Mouse (Mus musculus): Measurements from ENCODE around the gene Dysf.
A peak's percentile ranks its signal among the peaks of the same experiment; 100 is the strongest.

Dysf gene

GRCm38 (mm10) chr6:84178776-84179405 lies 170.5 kb downstream of the Dysf start:
- no peak for DNase-seq

DNA sequence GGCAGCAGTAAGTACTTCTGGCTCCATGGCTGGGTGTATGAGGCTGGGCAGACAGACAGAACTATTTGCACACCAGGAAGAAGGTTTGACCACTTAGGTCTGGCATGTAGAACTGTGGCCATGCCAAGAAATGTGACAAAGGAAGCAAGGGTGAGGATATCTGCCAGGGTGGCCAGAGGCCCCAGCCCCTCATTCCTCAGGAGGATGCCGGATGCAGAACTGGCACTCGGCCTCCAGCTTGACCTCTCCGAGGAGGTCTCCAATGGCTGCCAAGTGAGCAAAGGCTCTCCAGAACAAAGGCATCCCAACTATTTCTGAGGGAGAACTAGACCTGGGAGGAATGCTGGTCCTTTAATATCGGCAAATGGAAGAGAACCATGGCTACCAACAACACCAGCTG lies 173.1 kb downstream of the Dysf start:
- DNase-seq, result peak; percentile 58 to 71

DNA sequence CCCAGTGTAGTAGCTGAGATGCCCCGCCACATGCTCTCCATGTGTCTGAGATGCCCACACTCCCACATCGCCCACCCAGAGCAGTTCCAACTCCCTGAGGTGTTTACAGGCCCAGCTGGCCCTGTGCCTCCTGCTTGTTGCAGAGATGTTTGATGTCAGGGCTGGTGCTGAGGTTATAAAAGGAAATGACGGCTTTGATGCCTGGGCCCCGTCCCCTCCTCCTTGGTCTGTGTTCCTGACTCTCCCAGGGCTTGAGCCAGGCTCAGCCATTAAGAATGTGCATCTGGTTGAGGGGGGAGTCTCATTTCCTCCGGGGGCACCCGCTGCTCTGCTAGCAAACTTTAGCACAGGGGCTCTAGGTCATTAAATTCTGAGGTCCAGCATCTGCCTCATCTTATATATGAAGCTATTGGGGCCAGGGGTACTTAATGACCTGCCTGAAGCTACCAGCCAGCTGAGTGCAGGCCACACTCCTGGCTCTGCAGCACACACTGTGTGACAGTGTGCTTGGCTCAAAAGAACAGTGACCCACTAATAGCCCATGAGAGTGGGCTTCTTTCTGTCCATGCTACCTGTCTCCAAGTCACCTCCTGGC lies 183.4 kb downstream of the Dysf start:
- DNase-seq, result no peak

DNA sequence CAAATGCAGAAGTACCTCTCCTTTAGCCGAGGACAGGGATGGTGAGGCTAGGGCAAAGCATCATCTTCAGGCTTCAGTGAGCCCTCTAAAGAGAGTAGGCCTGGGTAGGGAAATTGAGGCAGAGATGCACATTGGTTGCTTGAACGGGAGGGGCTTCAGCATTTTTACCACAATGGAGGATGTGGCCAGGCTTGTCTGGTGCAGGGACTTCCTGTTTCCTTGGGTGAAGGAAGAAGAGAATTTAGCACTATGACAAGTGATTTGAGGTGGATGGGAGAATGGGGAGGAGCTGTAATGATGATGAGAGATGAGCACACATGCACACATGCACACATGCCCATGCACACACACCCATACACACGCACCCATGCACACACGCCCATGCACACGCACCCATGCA lies 188.1 kb downstream of the Dysf start:
- DNase-seq, result no peak

GRCm38 (mm10) chr6:84197811-84198213 lies 189.4 kb downstream of the Dysf start:
- no peak for DNase-seq

GRCm38 (mm10) chr6:84201721-84202490 lies 193.5 kb downstream of the Dysf start:
- DNase-seq, result no peak

GRCm38 (mm10) chr6:84205611-84206010 lies 197.2 kb downstream of the Dysf start:
- DNase-seq, result no peak

GRCm38 (mm10) chr6:84208589-84208988 lies 200.2 kb downstream of the Dysf start:
- no peak for DNase-seq

GRCm38 (mm10) chr6:84209736-84210434 lies 201.5 kb downstream of the Dysf start:
- no peak for DNase-seq

DNA sequence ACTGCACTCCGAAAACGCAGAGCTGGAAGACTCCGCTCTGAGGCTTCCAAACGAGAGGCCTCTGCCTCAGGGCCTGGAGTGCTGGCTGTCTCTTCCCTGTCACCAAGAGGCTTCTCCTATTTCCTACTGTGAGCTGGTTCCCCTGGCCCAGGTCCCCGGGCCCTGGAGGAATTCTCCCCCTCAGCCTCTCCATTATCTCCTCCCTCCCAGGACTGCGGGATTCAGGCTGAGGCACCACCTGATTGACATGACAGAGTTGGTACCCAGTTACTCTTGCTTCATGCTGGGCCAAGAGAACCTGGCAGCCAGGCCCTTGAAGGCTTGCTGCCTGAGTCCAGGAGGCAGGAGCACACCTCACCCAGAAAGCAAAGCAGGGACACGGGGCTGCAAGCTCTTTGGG lies 203.1 kb downstream of the Dysf start:
- DNase-seq, result no peak

GRCm38 (mm10) chr6:84213101-84213500 lies 204.7 kb downstream of the Dysf start:
- DNase-seq, result peak in 1 of 2 experiments; percentile 29

- no peak for DNase-seq
These were observed 209.0 kb downstream of the Dysf start for GRCm38 (mm10) chr6:84217216-84217933.

GRCm38 (mm10) chr6:84219119-84219518 lies 210.7 kb downstream of the Dysf start:
- no peak for DNase-seq

- DNase-seq, result peak; percentile 77 to 84
These were observed 216.5 kb downstream of the Dysf start for GRCm38 (mm10) chr6:84224861-84225260.

GRCm38 (mm10) chr6:84225587-84225986 lies 217.2 kb downstream of the Dysf start:
- peak; percentile 42 to 53 for DNase-seq

DNA sequence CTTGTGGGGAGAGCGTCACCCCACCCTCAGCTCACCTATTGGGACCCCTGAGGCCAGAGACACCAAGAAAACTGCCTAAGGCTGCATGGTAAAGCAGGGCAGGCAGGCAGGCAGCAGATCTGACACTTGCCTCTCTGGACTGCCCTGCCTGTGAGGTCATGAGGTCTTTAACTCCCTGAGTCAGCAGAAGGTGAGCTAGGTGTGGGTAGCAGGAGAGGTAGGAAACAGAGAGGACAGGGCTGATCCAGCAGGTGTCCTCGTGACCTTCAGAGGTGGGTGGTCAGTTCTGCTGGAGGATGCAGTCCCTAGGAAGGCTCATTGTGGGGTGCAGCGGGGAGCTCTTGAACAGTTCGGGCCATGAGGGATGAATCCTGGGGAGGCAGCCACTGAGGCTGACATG lies 219.8 kb downstream of the Dysf start:
- peak; percentile 25 to 47 for DNase-seq

- DNase-seq, result no peak
These were observed 220.4 kb downstream of the Dysf start for GRCm38 (mm10) chr6:84228786-84229185.

- DNase-seq, result no peak
These were observed 221.3 kb downstream of the Dysf start for GRCm38 (mm10) chr6:84229739-84230138.

GRCm38 (mm10) chr6:84231108-84231507 lies 222.7 kb downstream of the Dysf start:
- DNase-seq, result no peak

- no peak for DNase-seq
These were observed 223.8 kb downstream of the Dysf start for GRCm38 (mm10) chr6:84232063-84232760.

DNA sequence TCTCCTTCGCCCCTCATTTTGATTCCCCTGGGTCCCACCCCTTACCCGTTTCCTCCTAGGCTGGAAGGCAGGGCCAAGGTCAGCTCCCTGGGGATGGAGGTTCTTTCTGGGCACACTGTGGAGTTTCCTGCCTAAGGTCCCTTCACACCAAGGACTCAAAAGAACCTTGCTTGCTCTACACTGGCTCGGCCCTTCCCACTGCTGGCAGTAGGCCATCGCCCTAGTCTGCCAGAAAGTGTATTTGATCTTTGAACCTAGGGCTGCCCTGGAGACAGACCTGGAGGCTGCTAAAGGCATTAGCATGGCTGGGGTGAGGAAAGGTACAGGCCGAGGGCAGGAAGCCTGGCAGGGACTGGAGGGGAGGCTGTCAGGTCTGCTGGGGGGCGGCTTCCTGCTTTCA lies 225.4 kb downstream of the Dysf start:
- DNase-seq, result peak; percentile 93 to 95

GRCm38 (mm10) chr6:84235365-84235764 lies 227.0 kb downstream of the Dysf start:
- no peak for DNase-seq

Measured in kidney, adult 8-10 months (tissue).